Mouse (Mus musculus) bone marrow, adult 2 months (tissue): ENCODE results near the gene Sp2.

ENCODE experiments used
- CTCF ChIP-seq: fragments of 200-500 bp; IDR thresholded peaks from 2 replicates; pipeline ENCODE4 v1.5.1; 2011; ENCODE audit warnings: low read length, control low read depth; ENCODE audit not compliant: control insufficient read depth, insufficient read depth
- POLR2A ChIP-seq: fragments of 200-500 bp; IDR thresholded peaks from 2 replicates; pipeline ENCODE4 v1.6.1; 2011; ENCODE audit warnings: low read depth, mild to moderate bottlenecking, control low read depth, low read length, borderline replicate concordance; ENCODE audit not compliant: control insufficient read depth

DNA sequence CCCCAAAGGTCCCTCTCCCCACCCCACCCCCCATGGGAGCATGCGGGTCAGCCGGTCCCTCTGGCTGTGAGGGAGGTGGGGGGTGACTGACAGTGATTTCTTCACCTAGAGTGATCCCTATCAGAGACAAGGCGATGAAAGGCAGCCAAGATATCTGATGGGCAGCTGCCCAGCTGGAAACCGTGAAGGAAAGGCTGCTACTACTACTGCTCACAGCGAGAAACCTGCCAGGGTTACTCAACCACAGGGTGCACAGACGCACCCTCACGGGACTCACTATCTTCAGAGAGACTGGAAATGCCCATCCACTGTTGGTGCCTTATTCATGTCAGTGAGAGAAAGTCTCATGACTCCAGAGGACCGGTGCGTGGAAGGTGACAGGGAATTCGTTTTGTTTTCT is 42.2 kb upstream of the Sp2 start:
- no peak for TF ChIP-seq POLR2A
- no peak for TF ChIP-seq CTCF
